Mouse (Mus musculus): ENCODE results near the gene Foxj1.
"Not testable (repeated sequence)": the region's sequence is repeated elsewhere in the genome, so short reads cannot be mapped to it uniquely, and the experiment has no call there.

DNA sequence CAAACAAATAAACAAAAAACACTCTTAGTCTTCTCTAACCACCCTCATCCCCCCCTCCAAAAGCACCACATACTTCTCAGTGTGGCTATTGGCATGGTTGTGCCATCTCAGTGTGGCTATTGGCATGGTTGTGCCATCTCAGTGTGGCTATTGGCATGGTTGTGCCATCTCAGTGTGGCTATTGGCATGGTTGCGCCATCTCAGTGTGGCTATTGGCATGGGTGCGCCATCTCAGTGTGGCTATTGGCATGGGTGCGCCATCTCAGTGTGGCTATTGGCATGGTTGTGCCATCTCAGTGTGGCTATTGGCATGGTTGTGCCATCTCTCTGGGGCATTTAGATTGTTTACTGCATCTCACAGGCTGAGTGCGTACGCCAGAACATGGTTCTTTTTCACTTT lies 25.7 kb upstream of the Foxj1 start:
- TF ChIP-seq CTCF (conservative IDR thresholded peaks at IDR 0.05; ENCODE audit: low read length); POU5F1 (IDR thresholded peaks at IDR 0.05; ENCODE audit: borderline replicate concordance, low read length): not testable (repeated sequence)
